Comparison of ENCODE assay signal across 16 mouse cellular contexts in the genomic region with DNA sequence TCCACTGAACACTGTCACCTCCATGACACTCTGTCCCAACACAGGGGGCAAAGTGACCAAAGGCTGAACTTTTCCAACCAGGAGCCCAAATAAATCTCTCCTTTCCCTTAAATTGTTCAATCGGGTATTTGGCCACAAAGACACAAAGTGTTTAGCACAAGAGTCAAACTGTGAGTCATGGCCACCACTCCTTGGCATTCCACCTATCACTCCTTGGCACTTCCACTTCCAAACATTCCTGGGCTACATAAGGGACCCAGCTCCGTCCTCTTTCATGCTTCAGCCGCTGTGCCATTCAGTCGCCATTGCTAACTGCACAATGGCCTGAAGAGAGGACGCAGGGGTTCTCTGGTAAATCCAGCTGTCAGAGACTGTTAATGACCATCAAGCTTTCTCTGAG.
"Had no signal": no experiment of that assay in that cellular context is flagged by ENCODE, and none has a peak within 500 bp of the region (broad histone marks: within the 10 kb centered on the region; RNA-seq: fewer than 3 reads in every experiment).

No protein-coding gene starts in this region.

- DNase-seq: liver, embryonic 13.5 days; liver, postnatal 0 days; lung, embryonic 14.5 days; lung, postnatal 14 days; right cerebral cortex, postnatal 14 days; thymus, adult 2 months; thymus, postnatal 25 days; thymus, postnatal 4 days had no signal

- H3K27ac ChIP-seq: liver, embryonic 13.5 days; liver, embryonic 15.5 days; macrophage; neural tube, embryonic 12.5 days; stomach, embryonic 15.5 days; stomach, postnatal 0 days had no signal

- H3K9ac ChIP-seq: liver, embryonic 13.5 days; liver, embryonic 15.5 days; liver, postnatal 0 days; lung, embryonic 14.5 days; neural tube, embryonic 12.5 days; stomach, embryonic 15.5 days had no signal

- H3K36me3 ChIP-seq: liver, embryonic 13.5 days; liver, embryonic 15.5 days; neural tube, embryonic 12.5 days; stomach, embryonic 15.5 days had no signal

- H3K4me3 ChIP-seq: liver, embryonic 13.5 days; liver, embryonic 15.5 days; megakaryocyte, embryonic 14.5 days; neural tube, embryonic 12.5 days; stomach, embryonic 15.5 days had no signal

- H3K9me3 ChIP-seq: liver, embryonic 13.5 days; liver, embryonic 15.5 days; megakaryocyte, embryonic 14.5 days; neural tube, embryonic 12.5 days; stomach, embryonic 15.5 days had no signal

- ATAC-seq: liver, postnatal 0 days; midbrain, embryonic 16.5 days had no signal

- H3K4me2 ChIP-seq: liver, embryonic 11.5 days; liver, embryonic 13.5 days; liver, embryonic 15.5 days; lung, embryonic 14.5 days; neural tube, embryonic 12.5 days; stomach, embryonic 15.5 days had no signal

- H3K27me3 ChIP-seq: liver, embryonic 13.5 days; liver, embryonic 15.5 days; megakaryocyte, embryonic 14.5 days; neural tube, embryonic 12.5 days; stomach, embryonic 15.5 days had no signal
